Mouse (Mus musculus) spleen, postnatal 0 days (tissue): Measurements from ENCODE around the gene Il12b. TPM values are rescaled to one million over a fixed set of nuclear protein-coding genes. Genes with fewer than 3 reads are reported as not detected.

Source experiments
- polyA plus RNA-seq: library from polyadenylated mRNA; unstranded; fragments of >200 nt; fragmentation: Nextera tagmentation; extraction: Ambion mirVana; gene quantifications from 2 replicates; pipeline ENCODE4 v1.2.1, GENCODE M21; 2015

Il12b gene
- 0.46 TPM in 1 of 2 replicates, not detected in the other for polyA plus RNA-seq

DNA sequence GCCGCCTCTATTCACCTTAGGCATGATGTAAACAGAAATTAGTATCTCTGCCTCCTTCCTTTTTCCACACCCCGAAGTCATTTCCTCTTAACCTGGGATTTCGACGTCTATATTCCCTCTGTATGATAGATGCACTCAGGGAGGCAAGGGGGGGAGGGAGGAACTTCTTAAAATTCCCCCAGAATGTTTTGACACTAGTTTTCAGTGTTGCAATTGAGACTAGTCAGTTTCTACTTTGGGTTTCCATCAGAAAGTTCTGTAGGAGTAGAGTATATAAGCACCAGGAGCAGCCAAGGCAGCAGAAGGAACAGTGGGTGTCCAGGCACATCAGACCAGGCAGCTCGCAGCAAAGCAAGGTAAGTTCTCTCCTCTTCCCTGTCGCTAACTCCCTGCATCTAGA, at the start of gene Il12b:
Il12b (plus strand) TSS at position 301 of the 400 bp plus-strand sequence.

Other genes starting within 250 kb of the Il12b start
- 84.9 and 91.3 TPM in 2 replicates for gene Ublcp1, start 70.4 kb downstream of the Il12b start, polyA plus RNA-seq
- gene Rnf145, start 118.9 kb downstream of the Il12b start, polyA plus RNA-seq: 54.8 and 61.6 TPM in 2 replicates
- gene Ebf1, start 217.3 kb downstream of the Il12b start, polyA plus RNA-seq: 6.2 and 9.2 TPM in 2 replicates